Mouse (Mus musculus): Measurements from ENCODE around the gene Amotl1. TPM values are rescaled to one million over a fixed set of nuclear protein-coding genes. Genes with fewer than 3 reads are reported as not detected.
"Not testable (repeated sequence)": the region's sequence is repeated elsewhere in the genome, so short reads cannot be mapped to it uniquely, and the experiment has no call there.

Amotl1 gene
- polyA plus RNA-seq, 1 experiment from 2014 or later: 9.4 TPM

DNA sequence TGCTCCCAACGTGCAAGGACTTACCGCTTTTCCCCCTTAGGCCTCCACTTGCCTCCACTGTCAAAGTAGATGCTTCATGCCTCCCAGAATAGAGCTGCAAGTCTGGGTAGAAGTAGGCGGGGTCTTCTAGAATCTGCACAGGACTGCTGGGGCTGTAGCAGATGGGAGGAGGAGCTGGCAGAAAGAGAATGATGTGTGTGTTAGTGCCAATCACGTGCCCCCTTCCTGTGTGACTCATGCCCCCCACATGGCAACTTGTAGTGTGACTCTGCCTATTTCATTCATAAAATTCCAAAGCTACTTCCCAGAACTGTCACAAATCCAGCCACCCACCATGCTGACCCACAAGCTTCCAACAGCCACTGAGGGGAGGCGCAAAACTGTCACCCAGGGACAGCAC is 48.4 kb downstream of the Amotl1 start:
- Histone ChIP-seq H3K9ac (replicated peaks) (no peak overlapping the region), H3K27me3 (no peaks in the 10 kb centered on the region), H3K9me3 (no peaks in the 10 kb centered on the region), H3K4me3 (no peak overlapping the region), H3K4me1 (0 out of 2 replicates have a peak, but pooled peaks cover 2% of the 10 kb centered on the region), H3K36me3 (peaks cover 25% of the 10 kb centered on the region), H3K27ac (replicated peaks) (no peak overlapping the region), H3K4me2 (replicated peaks) (no peak overlapping the region)
- WGBS: 82% methylated on average over 5 of the region's 5 CpGs
- peak; percentile 85 for ATAC-seq (replicated peaks)

GRCm38 (mm10) chr9:14595893-14596292 is 49.0 kb downstream of the Amotl1 start:
- H3K27me3 ChIP-seq: no peaks in the 10 kb centered on the region
- no peak overlapping the region for H3K27ac ChIP-seq (replicated peaks)
- no peaks in the 10 kb centered on the region for H3K9me3 ChIP-seq
- peak; percentile 69; the same call in 1 of the 2 replicates for ATAC-seq (replicated peaks)
- no peak overlapping the region for H3K9ac ChIP-seq (replicated peaks)
- peaks cover 30% of the 10 kb centered on the region for H3K36me3 ChIP-seq
- no peak overlapping the region for H3K4me3 ChIP-seq
- no peak overlapping the region for H3K4me2 ChIP-seq (replicated peaks)
- WGBS: 83% methylated on average over 3 of the region's 3 CpGs
- H3K4me1 ChIP-seq: 0 out of 2 replicates have a peak, but pooled peaks cover 2% of the 10 kb centered on the region

GRCm38 (mm10) chr9:14593880-14594279 is 51.0 kb downstream of the Amotl1 start:
- ATAC-seq (replicated peaks): no peak
- Histone ChIP-seq H3K9me3 (no peaks in the 10 kb centered on the region), H3K9ac (replicated peaks) (no peak overlapping the region), H3K27ac (replicated peaks) (no peak overlapping the region), H3K36me3 (peaks cover 30% of the 10 kb centered on the region), H3K4me1 (0 out of 2 replicates have a peak, but pooled peaks cover 2% of the 10 kb centered on the region), H3K4me2 (replicated peaks) (no peak overlapping the region), H3K4me3 (no peak overlapping the region), H3K27me3 (no peaks in the 10 kb centered on the region)
- 90% methylated on average over 4 of the region's 4 CpGs for WGBS

DNA sequence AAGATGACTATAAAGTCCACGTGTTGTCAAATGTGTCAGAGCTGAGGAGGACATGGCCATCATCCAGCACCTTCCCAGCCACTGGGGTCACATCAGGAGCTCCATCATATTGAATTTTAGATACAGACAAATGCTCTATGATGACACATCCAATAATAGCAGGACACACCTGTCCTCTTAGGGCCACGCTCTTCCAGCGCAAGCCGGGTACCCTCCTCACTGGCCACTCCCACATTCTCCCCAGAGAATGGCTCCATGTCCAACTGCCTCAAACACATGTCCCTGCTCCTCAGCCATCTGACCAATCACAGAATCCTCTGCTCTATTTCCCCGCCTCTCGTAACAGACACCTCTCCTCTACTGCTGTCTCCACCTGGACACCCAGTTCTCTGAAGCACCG is 54.2 kb downstream of the Amotl1 start:
- ATAC-seq (replicated peaks): no peak
- 97% methylated on average over 7 of the region's 7 CpGs for WGBS

GRCm38 (mm10) chr9:14588690-14589089 is 56.2 kb downstream of the Amotl1 start:
- no peaks in the 10 kb centered on the region for H3K27me3 ChIP-seq
- no peak for ATAC-seq (replicated peaks)
- no peak overlapping the region for H3K4me3 ChIP-seq
- no peaks in the 10 kb centered on the region for H3K4me1 ChIP-seq
- no peaks in the 10 kb centered on the region for H3K9me3 ChIP-seq
- H3K27ac ChIP-seq (replicated peaks): no peak overlapping the region
- H3K36me3 ChIP-seq: peaks cover 26% of the 10 kb centered on the region
- no peak overlapping the region for H3K4me2 ChIP-seq (replicated peaks)
- H3K9ac ChIP-seq (replicated peaks): no peak overlapping the region
- 88% methylated on average over 4 of the region's 4 CpGs for WGBS

More for the DNA sequence above, 54.2 kb downstream of the Amotl1 start:
- Histone ChIP-seq H3K4me2 (replicated peaks) (no peak overlapping the region), H3K9me3 (no peaks in the 10 kb centered on the region), H3K27ac (replicated peaks) (no peak overlapping the region), H3K4me1 (no peaks in the 10 kb centered on the region), H3K9ac (replicated peaks) (no peak overlapping the region), H3K36me3 (peaks cover 30% of the 10 kb centered on the region), H3K27me3 (no peaks in the 10 kb centered on the region), H3K4me3 (no peak overlapping the region)

DNA sequence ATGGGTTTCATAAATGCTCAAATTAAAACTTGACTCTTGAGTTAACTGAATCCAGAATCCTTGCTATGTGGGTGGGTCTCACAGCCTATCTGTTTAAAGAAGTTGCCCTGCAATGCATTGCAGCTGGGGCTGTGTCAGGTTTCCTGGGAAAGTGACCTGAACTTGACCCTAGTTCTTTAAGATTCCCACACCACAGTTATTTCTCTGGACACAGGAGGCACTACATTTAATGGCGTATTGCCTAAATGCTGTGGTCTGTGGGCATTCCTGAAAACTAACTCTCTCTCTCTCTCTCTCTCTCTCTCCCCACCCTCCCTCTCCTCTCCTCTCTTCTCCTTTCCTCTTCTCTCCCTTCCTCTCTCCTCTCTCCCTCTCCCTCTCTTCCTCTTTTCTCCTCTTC is 59.2 kb downstream of the Amotl1 start:
- ATAC-seq (replicated peaks): no peak
- 85% methylated on average over 1 of the region's 1 CpGs for WGBS
- H3K4me3 ChIP-seq: no peak overlapping the region
- no peak overlapping the region for H3K9ac ChIP-seq (replicated peaks)
- no peak overlapping the region for H3K4me2 ChIP-seq (replicated peaks)
- H3K27me3 ChIP-seq: no peaks in the 10 kb centered on the region
- peaks cover 5% of the 10 kb centered on the region; the same call in 1 of the 2 replicates for H3K36me3 ChIP-seq
- H3K27ac ChIP-seq (replicated peaks): no peak overlapping the region
- no peaks in the 10 kb centered on the region for H3K9me3 ChIP-seq
- no peaks in the 10 kb centered on the region for H3K4me1 ChIP-seq

- whole genome bisulfite sequencing: 98% methylated on average over 4 of the region's 4 CpGs
- ATAC-seq (replicated peaks): no peak
- Histone ChIP-seq H3K9ac (replicated peaks) (no peak overlapping the region), H3K36me3 (peaks cover 5% of the 10 kb centered on the region; the same call in 1 of the 2 replicates), H3K4me2 (replicated peaks) (no peak overlapping the region), H3K4me1 (peaks cover 7% of the 10 kb centered on the region; the same call in 1 of the 2 replicates), H3K4me3 (no peak overlapping the region), H3K27me3 (no peaks in the 10 kb centered on the region), H3K27ac (replicated peaks) (no peak overlapping the region), H3K9me3 (no peaks in the 10 kb centered on the region)
These were observed 65.9 kb downstream of the Amotl1 start for GRCm38 (mm10) chr9:14578960-14579359.

DNA sequence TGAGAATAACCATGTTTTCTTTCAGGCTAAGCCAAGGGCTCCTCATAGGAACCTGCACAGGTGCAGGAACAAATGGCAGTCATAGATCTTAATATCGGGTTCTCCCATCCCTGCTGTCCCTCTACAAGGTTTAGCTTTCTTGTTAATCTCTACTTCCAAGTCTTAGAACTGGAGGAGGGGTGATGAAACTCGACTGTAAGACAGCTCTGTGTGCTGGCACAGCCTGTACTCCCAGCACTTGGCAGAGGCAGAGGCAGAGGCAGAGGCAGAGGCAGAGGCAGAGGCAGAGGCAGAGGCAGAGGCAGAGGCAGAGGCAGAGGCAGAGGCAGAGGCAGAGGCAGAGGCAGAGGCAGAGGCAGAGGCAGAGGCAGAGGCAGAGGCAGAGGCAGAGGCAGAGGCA is 68.5 kb downstream of the Amotl1 start:
- WGBS: 70% methylated on average over 2 of the region's 2 CpGs
- not testable (repeated sequence) for H3K36me3 ChIP-seq; H3K9ac ChIP-seq (replicated peaks); H3K27ac ChIP-seq (replicated peaks); ATAC-seq (replicated peaks); H3K4me3 ChIP-seq; H3K9me3 ChIP-seq; H3K4me1 ChIP-seq; H3K27me3 ChIP-seq; H3K4me2 ChIP-seq (replicated peaks)

DNA sequence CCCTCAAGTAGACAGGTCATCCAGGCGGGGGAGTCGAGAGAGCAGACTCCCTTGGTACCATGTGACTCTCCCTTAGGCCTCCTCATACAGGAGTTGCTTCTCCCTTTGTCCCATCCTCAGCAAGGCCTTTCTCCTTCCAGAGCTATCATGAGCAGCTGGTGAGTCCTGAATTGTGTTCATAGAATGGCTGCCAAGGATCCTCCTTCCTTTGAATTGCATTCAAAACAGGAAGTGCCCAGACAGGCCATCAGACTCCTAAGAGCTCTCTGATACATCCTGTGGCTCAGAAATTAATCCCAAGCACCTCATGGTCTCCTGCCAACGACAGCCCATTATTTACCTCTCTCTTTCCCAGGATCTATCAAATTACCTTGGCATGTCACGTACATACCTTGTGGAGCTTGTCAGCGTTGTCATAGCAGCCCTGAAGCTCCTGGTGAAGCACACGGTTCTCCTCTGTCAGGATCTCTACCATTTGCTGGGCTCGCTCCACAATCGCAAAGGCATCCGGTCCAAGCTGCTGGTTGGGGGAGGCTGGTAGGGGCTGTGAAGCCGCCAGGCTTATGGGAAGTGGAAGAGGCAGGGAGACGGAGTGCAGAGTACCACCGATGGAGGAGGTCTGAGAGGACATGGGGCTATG is 70.0 kb downstream of the Amotl1 start:
- no peak overlapping the region for H3K9ac ChIP-seq (replicated peaks)
- no peak overlapping the region for H3K4me2 ChIP-seq (replicated peaks)
- peak overlapping the region; percentile 63 for H3K27ac ChIP-seq (replicated peaks)
- peaks cover 7% of the 10 kb centered on the region; the same call in 1 of the 2 replicates for H3K4me1 ChIP-seq
- no peak overlapping the region for H3K4me3 ChIP-seq
- H3K9me3 ChIP-seq: no peaks in the 10 kb centered on the region
- 62% methylated on average over 12 of the region's 12 CpGs for WGBS
- H3K27me3 ChIP-seq: no peaks in the 10 kb centered on the region
- peaks cover 14% of the 10 kb centered on the region for H3K36me3 ChIP-seq
- peak; percentile 75 for ATAC-seq (replicated peaks)

GRCm38 (mm10) chr9:14569175-14569975 is 75.5 kb downstream of the Amotl1 start:
- Histone ChIP-seq H3K9ac (replicated peaks) (no peak overlapping the region), H3K27ac (replicated peaks) (no peak overlapping the region), H3K9me3 (no peaks in the 10 kb centered on the region), H3K36me3 (peaks cover 28% of the 10 kb centered on the region), H3K4me1 (no peaks in the 10 kb centered on the region), H3K4me3 (no peak overlapping the region), H3K4me2 (replicated peaks) (no peak overlapping the region), H3K27me3 (no peaks in the 10 kb centered on the region)
- 92% methylated on average over 4 of the region's 4 CpGs for WGBS
- ATAC-seq (replicated peaks): no peak

GRCm38 (mm10) chr9:14568487-14568886 is 76.4 kb downstream of the Amotl1 start:
- Histone ChIP-seq H3K9me3 (no peaks in the 10 kb centered on the region), H3K27me3 (no peaks in the 10 kb centered on the region), H3K36me3 (peaks cover 34% of the 10 kb centered on the region), H3K9ac (replicated peaks) (no peak overlapping the region), H3K4me1 (no peaks in the 10 kb centered on the region), H3K27ac (replicated peaks) (no peak overlapping the region), H3K4me3 (no peak overlapping the region), H3K4me2 (replicated peaks) (no peak overlapping the region)
- WGBS: 89% methylated on average over 2 of the region's 2 CpGs
- no peak for ATAC-seq (replicated peaks)

DNA sequence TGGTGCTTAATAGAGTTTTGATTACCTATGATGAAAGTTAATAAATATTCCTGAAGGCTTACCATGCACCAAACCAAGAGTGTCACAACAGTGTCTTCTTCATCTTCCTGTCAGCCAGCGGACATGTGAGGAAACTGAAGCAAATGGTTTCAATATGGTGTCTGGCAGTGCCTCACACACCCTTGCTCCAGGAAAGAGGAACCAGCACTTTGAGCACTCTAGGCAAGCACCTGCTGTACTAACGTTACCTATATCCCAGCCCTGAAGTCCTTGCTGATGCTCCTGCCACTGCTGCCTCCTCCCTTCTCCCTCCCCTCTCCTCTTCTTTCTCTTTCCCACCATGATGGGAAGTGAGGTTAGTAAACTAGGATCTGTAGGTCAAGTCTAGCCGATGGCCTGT is 80.4 kb downstream of the Amotl1 start:
- Histone ChIP-seq H3K36me3 (peaks cover 21% of the 10 kb centered on the region; the same call in 1 of the 2 replicates), H3K27me3 (no peaks in the 10 kb centered on the region), H3K4me1 (no peaks in the 10 kb centered on the region), H3K9ac (replicated peaks) (no peak overlapping the region), H3K4me2 (replicated peaks) (no peak overlapping the region), H3K27ac (replicated peaks) (no peak overlapping the region), H3K9me3 (no peaks in the 10 kb centered on the region), H3K4me3 (no peak overlapping the region)
- WGBS: 97% methylated on average over 3 of the region's 3 CpGs
- no peak for ATAC-seq (replicated peaks)

Data from forebrain, embryonic 15.5 days (tissue).